Mouse (Mus musculus) hindbrain, embryonic 15.5 days (tissue): ENCODE results near the gene Ptger2. TPM values are rescaled to one million over a fixed set of nuclear protein-coding genes. Genes with fewer than 3 reads are reported as not detected.

Experiments used
- ATAC-seq: fragments of 200-750 bp; cut with Nextera tagmentation; 2 replicates; pipeline ENCODE4 v1.8.0; 2017; ENCODE audit warnings: low read depth, moderate number of reproducible peaks, moderate TSS enrichment; ENCODE audit not compliant: low FRiP score
- H3K27ac ChIP-seq: fragments of 300-500 bp; sonication (generic); replicated peaks from 2 replicates; pipeline ENCODE4 v1.5.1; 2015; ENCODE audit warnings: mild to moderate bottlenecking, inconsistent platforms
- H3K27me3 ChIP-seq: fragments of 300-500 bp; sonication (generic); 2 replicates; pipeline ENCODE4 v1.6.1; 2015; ENCODE audit warnings: control low read depth, inconsistent platforms
- H3K36me3 ChIP-seq: fragments of 300-500 bp; sonication (generic); 2 replicates; pipeline ENCODE4 v1.6.1; 2015; ENCODE audit warnings: control low read depth, inconsistent platforms
- H3K4me1 ChIP-seq: fragments of 300-500 bp; sonication (generic); replicated peaks from 2 replicates; pipeline ENCODE4 v1.6.1; 2015; ENCODE audit warnings: control low read depth, inconsistent platforms
- H3K4me2 ChIP-seq: fragments of 300-500 bp; sonication (generic); 2 replicates; pipeline ENCODE4 v1.6.1; 2015; ENCODE audit warnings: moderate library complexity, mild to moderate bottlenecking, inconsistent platforms
- H3K4me3 ChIP-seq: fragments of 300-500 bp; sonication (generic); 2 replicates; pipeline ENCODE4 v1.5.1; 2015; ENCODE audit warnings: mild to moderate bottlenecking, inconsistent platforms
- H3K9ac ChIP-seq: fragments of 300-500 bp; sonication (generic); 2 replicates; pipeline ENCODE4 v1.6.1; 2015; ENCODE audit warnings: inconsistent platforms
- H3K9me3 ChIP-seq: fragments of 300-500 bp; sonication (generic); 2 replicates; pipeline ENCODE4 v1.6.1; 2016; ENCODE audit warnings: control low read depth, inconsistent platforms
- WGBS: fragments of 180-500 bp; shearing (Covaris S2); methylation state at CpG from one replicate; pipeline ENCODE4 v1.1.7; 2015; 5-methylcytosine and 5-hydroxymethylcytosine counted together
- microRNA counts: library from miRNA; unstranded; fragments of <30 nt; microRNA quantifications from one replicate; lab custom pipeline; 2016
- microRNA-seq: library from miRNA; unstranded; fragments of <30 nt; microRNA quantifications from one replicate; pipeline ENCODE4, GENCODE M21; 2016
- polyA plus RNA-seq: library from polyadenylated mRNA; unstranded; fragments of >200 nt; fragmentation: Nextera tagmentation; extraction: Ambion mirVana; gene quantifications from 2 replicates; pipeline ENCODE4 v1.2.1, GENCODE M21; 2015

Gene Ptger2
- polyA plus RNA-seq, 1 experiment from 2014 or later = 1.4 TPM

DNA sequence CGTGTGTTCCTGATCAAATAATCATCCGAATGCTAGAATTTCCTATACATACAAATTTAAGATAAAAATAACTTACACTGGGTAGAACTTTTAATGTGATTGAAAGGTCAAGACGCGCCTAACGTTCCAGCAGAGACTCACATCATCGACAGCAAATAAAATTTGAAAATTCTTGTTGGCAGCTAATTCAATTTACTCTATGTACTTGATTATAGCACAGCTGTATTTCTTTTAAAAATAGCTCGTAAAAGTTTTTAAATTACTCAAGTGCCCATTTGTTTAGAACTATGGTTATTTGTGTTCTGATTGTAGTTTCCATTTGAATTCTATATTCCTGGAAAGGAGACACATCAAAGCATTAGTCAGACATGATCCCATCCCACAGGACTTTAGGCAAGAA, 63.1 kb downstream of the Ptger2 start:
- Histone ChIP-seq H3K4me3 (no peak overlapping the region), H3K27ac (no peak overlapping the region), H3K9me3 (no peaks in the 10 kb centered on the region), H3K4me1 (no peaks in the 10 kb centered on the region), H3K4me2 (no peak overlapping the region), H3K36me3 (no peaks in the 10 kb centered on the region), H3K27me3 (no peaks in the 10 kb centered on the region), H3K9ac (no peak overlapping the region)
- no peak for ATAC-seq
- WGBS = 90% methylated on average over 7 of the region's 7 CpGs

MicroRNAs within 50 kb of the gene (microRNA counts, 519-probe panel; counts per million panel counts)
- not detected for microRNA mmu-miR-327 (lab: Ali Mortazavi, UCI)

Small RNAs within 50 kb of the gene (microRNA-seq; reads per million reads assigned to microRNA genes)
- not detected for gene Mir327

Other genes with a start within 250 kb of the Ptger2 start
- not detected in 2 replicates for gene Gm8267, start 237.9 kb upstream of the Ptger2 start, polyA plus RNA-seq
- 0.34 and 0.41 TPM in 2 replicates for gene Ptgdr, start 128.8 kb upstream of the Ptger2 start, polyA plus RNA-seq
- 12.8 and 13.7 TPM in 2 replicates for gene Gpr137c, start 231.5 kb downstream of the Ptger2 start, polyA plus RNA-seq
- 34.9 and 35.1 TPM in 2 replicates for gene Txndc16, start 232.1 kb downstream of the Ptger2 start, polyA plus RNA-seq